Mouse (Mus musculus): ENCODE results near the gene Tap2. TPM values are rescaled to one million over a fixed set of nuclear protein-coding genes. Genes with fewer than 3 reads are reported as not detected.
"Not testable (repeated sequence)": the region's sequence is repeated elsewhere in the genome, so short reads cannot be mapped to it uniquely, and the experiment has no call there.

Gene Tap2
- polyA plus RNA-seq, 1 experiment from 2014 or later: 2.4 TPM

- H3K27me3 ChIP-seq (ENCODE audit: control insufficient read depth, insufficient read depth, low read length); H3K27ac ChIP-seq (ENCODE audit: low read length); ATAC-seq (ENCODE audit: insufficient number of reproducible peaks, insufficient read depth, low FRiP score, low read depth); H3K4me1 ChIP-seq (ENCODE audit: control insufficient read depth, insufficient read depth, low read length); H3K4me3 ChIP-seq (ENCODE audit: low read depth, low read length); H3K9ac ChIP-seq (replicated peaks; ENCODE audit: low read depth, low read length); H3K4me2 ChIP-seq (replicated peaks; ENCODE audit: low read depth, low read length); H3K36me3 ChIP-seq (ENCODE audit: control insufficient read depth, insufficient read depth, low read length); H3K9me3 ChIP-seq (ENCODE audit: control insufficient read depth, low read depth, low read length): not testable (repeated sequence)
- no CpG with 5 or more reads among the region's 16 CpGs for WGBS
Measured at GRCm38 (mm10) chr17:34220401-34220800, 17.1 kb downstream of the Tap2 start.

GRCm38 (mm10) chr17:34224816-34225215, 21.5 kb downstream of the Tap2 start:
- no peak overlapping the region for H3K4me2 ChIP-seq (replicated peaks; ENCODE audit: low read depth, low read length)
- 0 out of 2 replicates have a peak, but pooled peaks cover 4% of the 10 kb centered on the region for H3K9me3 ChIP-seq (ENCODE audit: control insufficient read depth, low read depth, low read length)
- no peaks in the 10 kb centered on the region for H3K4me1 ChIP-seq (ENCODE audit: control insufficient read depth, insufficient read depth, low read length)
- H3K36me3 ChIP-seq (ENCODE audit: control insufficient read depth, insufficient read depth, low read length): no peaks in the 10 kb centered on the region
- 92% methylated on average over 3 of the region's 3 CpGs for WGBS
- H3K27ac ChIP-seq (ENCODE audit: low read length): no peak overlapping the region
- H3K9ac ChIP-seq (replicated peaks; ENCODE audit: low read depth, low read length): no peak overlapping the region
- no peak for ATAC-seq (ENCODE audit: insufficient number of reproducible peaks, insufficient read depth, low FRiP score, low read depth)
- H3K4me3 ChIP-seq (ENCODE audit: low read depth, low read length): no peak overlapping the region
- no peaks in the 10 kb centered on the region for H3K27me3 ChIP-seq (ENCODE audit: control insufficient read depth, insufficient read depth, low read length)

- WGBS: 97% methylated on average over 8 of the region's 8 CpGs
- H3K4me2 ChIP-seq (replicated peaks; ENCODE audit: low read depth, low read length): no peak overlapping the region
- no peaks in the 10 kb centered on the region for H3K27me3 ChIP-seq (ENCODE audit: control insufficient read depth, insufficient read depth, low read length)
- no peak overlapping the region for H3K4me3 ChIP-seq (ENCODE audit: low read depth, low read length)
- no peak overlapping the region for H3K9ac ChIP-seq (replicated peaks; ENCODE audit: low read depth, low read length)
- H3K9me3 ChIP-seq (ENCODE audit: control insufficient read depth, low read depth, low read length): 0 out of 2 replicates have a peak, but pooled peaks cover 4% of the 10 kb centered on the region
- no peak overlapping the region for H3K27ac ChIP-seq (ENCODE audit: low read length)
- no peak for ATAC-seq (ENCODE audit: insufficient number of reproducible peaks, insufficient read depth, low FRiP score, low read depth)
- H3K36me3 ChIP-seq (ENCODE audit: control insufficient read depth, insufficient read depth, low read length): no peaks in the 10 kb centered on the region
- no peaks in the 10 kb centered on the region for H3K4me1 ChIP-seq (ENCODE audit: control insufficient read depth, insufficient read depth, low read length)
Measured at GRCm38 (mm10) chr17:34225426-34225825, 22.1 kb downstream of the Tap2 start.

- not testable (repeated sequence) for H3K27me3 ChIP-seq (ENCODE audit: control insufficient read depth, insufficient read depth, low read length); H3K9me3 ChIP-seq (ENCODE audit: control insufficient read depth, low read depth, low read length); H3K4me2 ChIP-seq (replicated peaks; ENCODE audit: low read depth, low read length); ATAC-seq (ENCODE audit: insufficient number of reproducible peaks, insufficient read depth, low FRiP score, low read depth); H3K4me1 ChIP-seq (ENCODE audit: control insufficient read depth, insufficient read depth, low read length); H3K36me3 ChIP-seq (ENCODE audit: control insufficient read depth, insufficient read depth, low read length); H3K9ac ChIP-seq (replicated peaks; ENCODE audit: low read depth, low read length); H3K27ac ChIP-seq (ENCODE audit: low read length); H3K4me3 ChIP-seq (ENCODE audit: low read depth, low read length)
- WGBS: 98% methylated on average over 12 of the region's 23 CpGs
Measured at GRCm38 (mm10) chr17:34225911-34226310, 22.6 kb downstream of the Tap2 start.

DNA sequence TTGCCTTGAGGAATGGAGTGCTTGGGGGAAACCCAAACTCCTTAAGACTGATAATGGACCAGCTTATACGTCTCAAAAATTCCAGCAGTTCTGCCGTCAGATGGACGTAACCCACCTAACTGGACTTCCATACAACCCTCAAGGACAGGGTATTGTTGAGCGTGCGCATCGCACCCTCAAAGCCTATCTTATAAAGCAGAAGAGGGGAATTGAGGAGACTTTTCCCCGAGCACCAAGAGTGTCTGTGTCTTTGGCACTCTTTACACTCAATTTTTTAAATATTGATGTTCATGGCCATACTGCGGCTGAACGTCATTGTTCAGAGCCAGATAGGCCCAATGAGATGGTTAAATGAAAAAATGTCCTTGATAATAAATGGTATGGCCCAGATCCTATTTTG, 27.6 kb downstream of the Tap2 start:
- H3K27me3 ChIP-seq (ENCODE audit: control insufficient read depth, insufficient read depth, low read length); H3K4me3 ChIP-seq (ENCODE audit: low read depth, low read length); H3K36me3 ChIP-seq (ENCODE audit: control insufficient read depth, insufficient read depth, low read length); H3K9ac ChIP-seq (replicated peaks; ENCODE audit: low read depth, low read length); H3K4me1 ChIP-seq (ENCODE audit: control insufficient read depth, insufficient read depth, low read length); ATAC-seq (ENCODE audit: insufficient number of reproducible peaks, insufficient read depth, low FRiP score, low read depth); H3K9me3 ChIP-seq (ENCODE audit: control insufficient read depth, low read depth, low read length); H3K4me2 ChIP-seq (replicated peaks; ENCODE audit: low read depth, low read length); H3K27ac ChIP-seq (ENCODE audit: low read length): not testable (repeated sequence)
- 88% methylated on average over 6 of the region's 9 CpGs for WGBS

- 83% methylated on average over 4 of the region's 7 CpGs for WGBS
- H3K4me2 ChIP-seq (replicated peaks; ENCODE audit: low read depth, low read length); H3K27ac ChIP-seq (ENCODE audit: low read length); ATAC-seq (ENCODE audit: insufficient number of reproducible peaks, insufficient read depth, low FRiP score, low read depth); H3K9me3 ChIP-seq (ENCODE audit: control insufficient read depth, low read depth, low read length); H3K36me3 ChIP-seq (ENCODE audit: control insufficient read depth, insufficient read depth, low read length); H3K27me3 ChIP-seq (ENCODE audit: control insufficient read depth, insufficient read depth, low read length); H3K4me1 ChIP-seq (ENCODE audit: control insufficient read depth, insufficient read depth, low read length); H3K4me3 ChIP-seq (ENCODE audit: low read depth, low read length); H3K9ac ChIP-seq (replicated peaks; ENCODE audit: low read depth, low read length): not testable (repeated sequence)
Measured at GRCm38 (mm10) chr17:34232021-34232420, 28.7 kb downstream of the Tap2 start.

DNA sequence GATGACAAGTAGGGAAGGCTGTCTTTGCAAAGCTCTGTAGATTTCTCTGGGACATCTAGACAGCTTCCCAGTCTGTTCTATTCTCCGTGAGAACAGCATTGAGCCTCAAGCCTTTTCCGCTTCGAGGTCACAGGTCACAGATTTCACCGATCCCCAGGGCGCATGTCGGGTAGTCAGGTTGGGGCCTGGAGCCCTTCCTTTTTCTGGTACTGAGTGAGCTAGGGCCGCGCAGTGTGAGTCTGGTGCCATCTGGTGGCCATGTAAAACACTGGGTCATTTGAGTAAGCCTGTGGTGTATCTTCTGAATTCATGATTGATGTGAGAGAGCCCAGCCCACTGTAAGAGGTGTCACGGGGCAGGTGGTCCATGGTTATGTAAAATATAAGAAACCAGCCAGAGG, 31.6 kb downstream of the Tap2 start:
- H3K4me1 ChIP-seq (ENCODE audit: control insufficient read depth, insufficient read depth, low read length): no peaks in the 10 kb centered on the region
- ATAC-seq (ENCODE audit: insufficient number of reproducible peaks, insufficient read depth, low FRiP score, low read depth): no peak
- no peaks in the 10 kb centered on the region for H3K27me3 ChIP-seq (ENCODE audit: control insufficient read depth, insufficient read depth, low read length)
- H3K4me3 ChIP-seq (ENCODE audit: low read depth, low read length): no peak overlapping the region
- H3K9me3 ChIP-seq (ENCODE audit: control insufficient read depth, low read depth, low read length): no peaks in the 10 kb centered on the region
- no peak overlapping the region for H3K27ac ChIP-seq (ENCODE audit: low read length)
- no peaks in the 10 kb centered on the region for H3K36me3 ChIP-seq (ENCODE audit: control insufficient read depth, insufficient read depth, low read length)
- no peak overlapping the region for H3K4me2 ChIP-seq (replicated peaks; ENCODE audit: low read depth, low read length)
- no peak overlapping the region for H3K9ac ChIP-seq (replicated peaks; ENCODE audit: low read depth, low read length)
- 45% methylated on average over 9 of the region's 9 CpGs for WGBS

- Histone ChIP-seq H3K27me3 (ENCODE audit: control insufficient read depth, insufficient read depth, low read length) (no peaks in the 10 kb centered on the region), H3K4me1 (ENCODE audit: control insufficient read depth, insufficient read depth, low read length) (no peaks in the 10 kb centered on the region), H3K27ac (ENCODE audit: low read length) (no peak overlapping the region), H3K36me3 (ENCODE audit: control insufficient read depth, insufficient read depth, low read length) (no peaks in the 10 kb centered on the region), H3K4me2 (replicated peaks; ENCODE audit: low read depth, low read length) (no peak overlapping the region), H3K9me3 (ENCODE audit: control insufficient read depth, low read depth, low read length) (no peaks in the 10 kb centered on the region), H3K9ac (replicated peaks; ENCODE audit: low read depth, low read length) (no peak overlapping the region), H3K4me3 (ENCODE audit: low read depth, low read length) (no peak overlapping the region)
- no peak for ATAC-seq (ENCODE audit: insufficient number of reproducible peaks, insufficient read depth, low FRiP score, low read depth)
- WGBS: 76% methylated on average over 5 of the region's 5 CpGs
Measured at GRCm38 (mm10) chr17:34236691-34237090, 33.4 kb downstream of the Tap2 start.

DNA sequence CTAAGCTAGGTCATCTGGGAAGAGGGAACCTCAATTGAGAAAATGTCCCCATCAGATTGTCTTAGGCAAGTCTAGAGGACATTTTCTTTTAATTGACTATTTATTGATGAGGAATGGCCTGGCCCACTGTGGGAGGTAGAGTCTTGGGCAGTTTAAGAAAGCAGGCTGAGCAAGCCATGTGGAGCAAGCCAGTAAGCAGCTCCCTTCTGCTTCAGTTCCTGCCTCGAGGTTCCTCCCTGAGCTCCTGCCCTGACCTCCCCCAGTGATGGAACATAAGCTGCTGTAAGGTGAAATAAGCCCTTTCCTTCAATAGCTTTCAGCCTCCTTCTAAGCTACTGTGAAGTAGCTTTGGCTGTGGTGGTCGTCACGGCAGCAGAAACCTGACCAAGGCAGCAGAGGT, 34.4 kb downstream of the Tap2 start:
- Histone ChIP-seq H3K9me3 (ENCODE audit: control insufficient read depth, low read depth, low read length) (no peaks in the 10 kb centered on the region), H3K4me1 (ENCODE audit: control insufficient read depth, insufficient read depth, low read length) (no peaks in the 10 kb centered on the region), H3K4me3 (ENCODE audit: low read depth, low read length) (no peak overlapping the region), H3K27ac (ENCODE audit: low read length) (no peak overlapping the region), H3K9ac (replicated peaks; ENCODE audit: low read depth, low read length) (no peak overlapping the region), H3K4me2 (replicated peaks; ENCODE audit: low read depth, low read length) (no peak overlapping the region), H3K27me3 (ENCODE audit: control insufficient read depth, insufficient read depth, low read length) (no peaks in the 10 kb centered on the region), H3K36me3 (ENCODE audit: control insufficient read depth, insufficient read depth, low read length) (no peaks in the 10 kb centered on the region)
- no peak for ATAC-seq (ENCODE audit: insufficient number of reproducible peaks, insufficient read depth, low FRiP score, low read depth)
- WGBS: 79% methylated on average over 3 of the region's 3 CpGs

Measured in stomach, embryonic 14.5 days (tissue).